Mouse (Mus musculus): ENCODE data around the gene Tubd1. TPM values are rescaled to one million over a fixed set of nuclear protein-coding genes. Genes with fewer than 3 reads are reported as not detected.

Tubd1 gene
- polyA plus RNA-seq, 1 experiment from 2014 or later, result 4.7 TPM

DNA sequence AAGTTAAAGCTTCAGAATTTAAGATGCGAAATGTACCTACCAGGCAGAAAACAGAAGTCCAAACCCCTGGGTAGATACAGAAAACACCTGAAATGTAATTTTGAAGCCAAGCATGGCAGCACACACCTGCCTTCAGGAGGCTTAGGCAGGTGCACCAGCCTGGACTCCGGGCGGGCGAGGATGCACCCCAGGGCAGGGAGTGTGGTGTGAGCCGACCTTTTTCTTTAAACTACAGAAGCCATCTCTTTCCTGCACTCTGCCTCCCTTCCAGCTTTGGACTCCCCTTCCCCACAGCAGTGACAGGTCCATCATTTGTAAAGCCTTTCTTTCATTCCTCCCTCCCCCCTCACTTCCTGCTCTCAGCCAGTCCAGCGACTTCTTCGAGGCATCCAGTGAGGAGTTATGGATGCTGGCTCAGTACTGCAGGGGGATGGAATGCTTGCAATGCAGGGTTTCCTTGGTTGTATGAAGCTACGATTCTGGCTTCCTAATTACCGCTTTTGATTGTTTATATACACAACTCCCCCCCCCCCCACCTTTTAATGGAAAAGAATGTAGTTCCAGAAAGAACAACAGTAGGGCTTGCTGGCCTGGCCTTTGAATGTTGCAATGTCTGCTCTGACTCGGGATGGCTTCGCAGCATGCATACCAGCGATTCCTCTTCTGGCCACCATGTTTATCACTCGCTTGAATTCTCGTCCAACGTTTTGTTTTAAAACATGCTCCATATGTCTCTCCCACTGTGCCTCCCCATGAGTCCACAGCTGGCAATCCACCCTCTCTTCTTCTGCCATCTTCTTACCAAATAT, 26.5 kb downstream of the Tubd1 start:
- Histone ChIP-seq H3K9ac (ENCODE audit: low read depth, low read length) (no peak overlapping the region), H3K27me3 (replicated peaks; ENCODE audit: control insufficient read depth, insufficient read depth, low read length) (no peaks in the 10 kb centered on the region), H3K4me3 (ENCODE audit: low read depth, low read length) (no peak overlapping the region), H3K36me3 (ENCODE audit: control insufficient read depth, insufficient read depth) (no peaks in the 10 kb centered on the region), H3K27ac (ENCODE audit: low read depth, low read length) (peak overlapping the region; percentile 42; the same call in 1 of the 2 replicates), H3K4me2 (replicated peaks; ENCODE audit: low read depth) (no peak overlapping the region), H3K9me3 (ENCODE audit: control insufficient read depth) (no peaks in the 10 kb centered on the region), H3K4me1 (replicated peaks; ENCODE audit: control insufficient read depth, insufficient read depth, low read length) (no peaks in the 10 kb centered on the region)
- ATAC-seq, result no peak
- 50% methylated on average over 15 of the region's 15 CpGs for WGBS
- no peak for TF ChIP-seq CTCF (IDR thresholded peaks at IDR 0.05; ENCODE audit: low read depth)

DNA sequence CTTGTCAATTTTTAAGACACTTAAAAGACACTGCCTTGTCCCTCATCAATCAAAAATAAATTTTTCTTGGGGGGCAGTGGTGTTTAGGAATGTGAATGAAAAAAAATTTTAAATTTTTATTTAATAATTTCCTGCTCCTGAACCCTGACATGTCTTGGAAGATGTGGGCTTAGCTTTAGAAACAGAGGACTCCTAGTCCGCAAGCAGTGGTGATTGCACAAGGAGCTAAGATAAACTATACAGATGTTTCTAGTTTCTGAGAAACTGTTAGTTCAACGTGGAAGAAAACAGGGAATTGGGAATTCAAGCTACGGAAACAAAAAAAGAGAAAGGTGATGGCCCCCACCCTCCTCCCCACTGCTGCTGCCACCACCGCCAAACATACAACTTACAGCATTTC, 27.1 kb downstream of the Tubd1 start:
- H3K36me3 ChIP-seq (ENCODE audit: control insufficient read depth, insufficient read depth), result no peaks in the 10 kb centered on the region
- no peaks in the 10 kb centered on the region for H3K27me3 ChIP-seq (replicated peaks; ENCODE audit: control insufficient read depth, insufficient read depth, low read length)
- no peak for TF ChIP-seq CTCF (IDR thresholded peaks at IDR 0.05; ENCODE audit: low read depth)
- H3K4me2 ChIP-seq (replicated peaks; ENCODE audit: low read depth), result no peak overlapping the region
- WGBS, result 52% methylated on average over 4 of the region's 4 CpGs
- no peak for ATAC-seq
- H3K4me1 ChIP-seq (replicated peaks; ENCODE audit: control insufficient read depth, insufficient read depth, low read length), result no peaks in the 10 kb centered on the region
- H3K9ac ChIP-seq (ENCODE audit: low read depth, low read length), result no peak overlapping the region
- no peak overlapping the region for H3K4me3 ChIP-seq (ENCODE audit: low read depth, low read length)
- H3K9me3 ChIP-seq (ENCODE audit: control insufficient read depth), result no peaks in the 10 kb centered on the region
- peak overlapping the region; percentile 42; the same call in 1 of the 2 replicates for H3K27ac ChIP-seq (ENCODE audit: low read depth, low read length)

- Histone ChIP-seq H3K4me3 (ENCODE audit: low read depth, low read length) (no peak overlapping the region), H3K36me3 (ENCODE audit: control insufficient read depth, insufficient read depth) (no peaks in the 10 kb centered on the region), H3K27me3 (replicated peaks; ENCODE audit: control insufficient read depth, insufficient read depth, low read length) (no peaks in the 10 kb centered on the region), H3K4me2 (replicated peaks; ENCODE audit: low read depth) (no peak overlapping the region), H3K4me1 (replicated peaks; ENCODE audit: control insufficient read depth, insufficient read depth, low read length) (no peaks in the 10 kb centered on the region), H3K9ac (ENCODE audit: low read depth, low read length) (no peak overlapping the region), H3K9me3 (ENCODE audit: control insufficient read depth) (no peaks in the 10 kb centered on the region), H3K27ac (ENCODE audit: low read depth, low read length) (no peak overlapping the region; the same call in 1 of the 2 replicates)
- TF ChIP-seq CTCF (IDR thresholded peaks at IDR 0.05; ENCODE audit: low read depth), result peak; percentile 31
- no peak for ATAC-seq
- 74% methylated on average over 2 of the region's 2 CpGs for WGBS
These were observed 27.8 kb downstream of the Tubd1 start for GRCm38 (mm10) chr11:86572623-86573022.

- Histone ChIP-seq H3K27me3 (replicated peaks; ENCODE audit: control insufficient read depth, insufficient read depth, low read length) (no peaks in the 10 kb centered on the region), H3K9me3 (ENCODE audit: control insufficient read depth) (no peaks in the 10 kb centered on the region), H3K36me3 (ENCODE audit: control insufficient read depth, insufficient read depth) (no peaks in the 10 kb centered on the region), H3K4me3 (ENCODE audit: low read depth, low read length) (no peak overlapping the region), H3K9ac (ENCODE audit: low read depth, low read length) (no peak overlapping the region), H3K4me2 (replicated peaks; ENCODE audit: low read depth) (no peak overlapping the region), H3K4me1 (replicated peaks; ENCODE audit: control insufficient read depth, insufficient read depth, low read length) (no peaks in the 10 kb centered on the region; the same call in 1 of the 2 replicates), H3K27ac (ENCODE audit: low read depth, low read length) (peak overlapping the region; percentile 58; the same call in 1 of the 2 replicates)
- 82% methylated on average over 6 of the region's 6 CpGs for WGBS
- TF ChIP-seq CTCF (IDR thresholded peaks at IDR 0.05; ENCODE audit: low read depth), result no peak
- no peak for ATAC-seq
These were observed 28.9 kb downstream of the Tubd1 start for GRCm38 (mm10) chr11:86573646-86574231.

GRCm38 (mm10) chr11:86574408-86574807, 29.6 kb downstream of the Tubd1 start:
- no peaks in the 10 kb centered on the region for H3K9me3 ChIP-seq (ENCODE audit: control insufficient read depth)
- H3K9ac ChIP-seq (ENCODE audit: low read depth, low read length), result no peak overlapping the region
- H3K27me3 ChIP-seq (replicated peaks; ENCODE audit: control insufficient read depth, insufficient read depth, low read length), result no peaks in the 10 kb centered on the region
- no peak overlapping the region for H3K4me2 ChIP-seq (replicated peaks; ENCODE audit: low read depth)
- no peaks in the 10 kb centered on the region for H3K36me3 ChIP-seq (ENCODE audit: control insufficient read depth, insufficient read depth)
- no peak for ATAC-seq
- H3K4me3 ChIP-seq (ENCODE audit: low read depth, low read length), result no peak overlapping the region
- 25% methylated on average over 2 of the region's 2 CpGs for WGBS
- peaks cover 5% of the 10 kb centered on the region; the same call in 1 of the 2 replicates for H3K4me1 ChIP-seq (replicated peaks; ENCODE audit: control insufficient read depth, insufficient read depth, low read length)
- no peak for TF ChIP-seq CTCF (IDR thresholded peaks at IDR 0.05; ENCODE audit: low read depth)
- peak overlapping the region; percentile 58 for H3K27ac ChIP-seq (ENCODE audit: low read depth, low read length)

GRCm38 (mm10) chr11:86575632-86576378, 31.0 kb downstream of the Tubd1 start:
- no peaks in the 10 kb centered on the region for H3K27me3 ChIP-seq (replicated peaks; ENCODE audit: control insufficient read depth, insufficient read depth, low read length)
- H3K4me1 ChIP-seq (replicated peaks; ENCODE audit: control insufficient read depth, insufficient read depth, low read length), result peaks cover 7% of the 10 kb centered on the region; the same call in 1 of the 2 replicates
- no peak for TF ChIP-seq CTCF (IDR thresholded peaks at IDR 0.05; ENCODE audit: low read depth)
- no peak overlapping the region for H3K4me3 ChIP-seq (ENCODE audit: low read depth, low read length)
- no peak overlapping the region for H3K9ac ChIP-seq (ENCODE audit: low read depth, low read length)
- no peaks in the 10 kb centered on the region for H3K9me3 ChIP-seq (ENCODE audit: control insufficient read depth)
- H3K4me2 ChIP-seq (replicated peaks; ENCODE audit: low read depth), result no peak overlapping the region
- no peak for ATAC-seq
- H3K36me3 ChIP-seq (ENCODE audit: control insufficient read depth, insufficient read depth), result no peaks in the 10 kb centered on the region
- WGBS, result 48% methylated on average over 7 of the region's 7 CpGs
- peak overlapping the region; percentile 58 for H3K27ac ChIP-seq (ENCODE audit: low read depth, low read length)

All from intestine, postnatal 0 days (tissue).